Mouse (Mus musculus) adrenal gland, postnatal 36 days (tissue): ENCODE measurements at regions not wholly inside any gene's neighbourhood (a gene's known extent, or its start where the extent isn't known, plus 50 kb on each side); places are given as distances from the start of the nearest gene placed in this dataset.
A peak's percentile ranks its signal among the peaks of the same experiment; 100 is the strongest.

Source experiments
- DNase-seq, 2 experiments: peaks; one replicate each; pipeline ENCODE4 v3.0.0; 2021; ENCODE audit warnings: mixed read lengths in 1 of 2

DNA sequence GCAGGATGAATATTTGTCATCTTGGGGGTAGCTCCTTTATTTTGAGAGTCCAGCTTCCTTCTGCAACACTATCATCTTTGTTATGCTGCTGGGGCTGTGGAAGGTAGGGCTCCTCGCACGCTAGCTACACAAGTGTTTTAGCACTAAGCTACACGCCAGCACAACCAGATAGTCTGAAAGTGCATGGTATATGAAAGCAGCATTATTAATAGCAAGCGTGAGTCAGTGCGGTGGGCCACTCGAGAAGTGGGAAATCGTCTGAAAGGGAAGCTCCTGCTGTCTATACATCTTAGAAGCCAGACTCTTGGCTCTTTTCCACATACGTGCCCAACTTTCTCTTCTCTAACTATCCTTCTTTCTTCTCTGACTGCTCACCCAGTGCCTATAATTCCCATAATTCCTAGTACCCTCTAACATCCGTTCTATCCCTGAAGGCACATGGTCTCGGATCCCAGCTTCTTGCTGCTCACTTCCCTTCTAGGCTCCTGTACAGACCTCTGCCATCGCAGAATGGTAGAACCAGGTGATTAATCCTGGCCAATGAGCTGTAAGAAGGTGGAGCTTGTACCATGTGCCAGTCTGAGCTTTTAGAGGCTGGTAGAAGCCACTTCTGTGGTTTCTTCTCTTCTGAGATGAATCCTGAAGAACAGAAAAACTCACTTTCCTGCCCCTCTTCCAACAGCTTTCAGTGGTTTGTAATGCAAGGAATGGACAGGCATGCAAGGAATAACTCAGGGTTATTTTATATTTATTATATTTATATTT is 55.5 kb downstream of the E030025P04Rik start:
- no peak for DNase-seq

DNA sequence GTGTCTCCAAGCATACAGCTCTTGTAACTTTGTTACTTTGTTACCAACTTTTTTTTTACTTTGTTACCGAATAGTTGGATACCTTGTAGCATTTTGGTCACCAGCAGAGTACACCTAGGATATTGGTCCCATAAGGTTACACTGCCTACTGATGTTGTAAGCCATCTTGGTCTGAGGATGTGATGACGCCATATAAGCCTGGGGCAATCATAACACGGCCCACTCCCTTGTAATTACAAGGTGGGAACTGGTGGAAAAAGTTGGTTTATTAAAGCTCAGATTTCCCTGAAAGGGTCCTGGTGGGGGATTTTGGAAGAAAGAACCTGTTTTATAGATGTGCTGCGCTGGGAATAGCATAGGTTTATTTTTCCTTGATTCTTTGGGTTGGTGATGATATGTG is 62.2 kb downstream of the E030025P04Rik start:
- DNase-seq, result no peak

DNA sequence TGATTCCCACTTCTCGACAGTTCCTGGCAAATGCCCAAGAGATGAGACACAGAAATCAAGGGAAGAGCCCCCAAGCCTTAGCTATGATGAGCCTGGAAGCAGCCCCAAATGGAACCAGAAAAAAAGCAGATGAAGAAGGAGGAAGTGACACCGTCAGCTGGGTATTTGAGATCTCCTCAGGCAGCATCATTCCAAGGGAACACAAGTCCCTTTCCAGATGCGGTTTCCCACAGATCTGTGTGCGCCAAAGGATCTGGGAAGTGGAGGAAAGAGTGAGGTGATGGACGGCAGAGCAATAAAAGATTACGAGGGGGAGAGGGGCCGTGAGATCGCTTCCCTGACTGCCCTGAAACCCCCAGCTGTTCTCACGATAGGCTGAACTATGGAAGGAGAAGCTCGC is 62.7 kb downstream of the E030025P04Rik start:
- DNase-seq, result no peak

DNA sequence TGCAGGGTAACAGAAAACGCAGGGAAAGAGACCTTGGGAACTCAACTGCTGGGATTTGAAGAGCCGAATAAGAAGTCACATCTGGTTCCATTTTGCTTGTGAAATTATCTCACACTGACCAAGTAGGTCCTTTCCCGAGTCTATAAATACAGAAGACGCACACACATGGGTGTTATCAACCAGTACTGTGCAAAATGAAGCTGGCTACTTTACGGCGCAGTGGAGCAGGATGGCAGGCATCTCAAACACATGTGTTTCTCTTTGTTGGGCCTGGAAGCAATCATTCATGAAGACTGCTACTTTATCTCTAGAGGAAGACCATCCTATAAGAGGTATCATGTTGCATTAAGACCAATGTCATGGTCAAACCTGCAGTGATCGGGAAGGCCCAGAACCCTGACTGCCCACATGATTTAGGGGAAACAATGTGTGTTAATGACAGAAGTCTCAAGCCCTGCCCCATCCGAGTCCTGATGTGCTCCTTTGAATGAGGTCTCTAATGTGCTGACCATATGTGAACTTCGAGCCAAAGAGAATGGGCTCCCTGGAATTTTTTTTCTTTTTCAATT is 63.2 kb downstream of the E030025P04Rik start:
- DNase-seq, result no peak

DNA sequence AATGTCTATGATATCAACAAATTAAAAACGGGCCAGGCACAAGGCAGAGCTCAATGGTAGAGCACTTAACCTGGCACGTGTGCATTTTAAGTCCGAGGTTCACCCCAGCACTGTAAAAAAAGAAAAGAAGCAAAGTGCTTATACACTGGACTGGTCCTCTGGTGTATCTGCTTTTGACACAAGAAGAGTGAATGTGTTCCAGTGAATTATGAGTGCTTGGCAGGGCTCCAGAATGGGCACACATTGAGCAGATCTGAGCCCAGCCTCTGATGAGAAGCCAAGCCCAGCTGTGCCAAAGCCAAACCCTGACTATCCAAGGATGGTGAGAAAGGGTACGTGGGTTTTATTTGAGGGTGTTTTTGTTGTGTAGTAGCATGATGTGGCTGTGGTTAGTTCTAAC is 64.7 kb downstream of the E030025P04Rik start:
- DNase-seq, result peak; percentile 62 to 81

DNA sequence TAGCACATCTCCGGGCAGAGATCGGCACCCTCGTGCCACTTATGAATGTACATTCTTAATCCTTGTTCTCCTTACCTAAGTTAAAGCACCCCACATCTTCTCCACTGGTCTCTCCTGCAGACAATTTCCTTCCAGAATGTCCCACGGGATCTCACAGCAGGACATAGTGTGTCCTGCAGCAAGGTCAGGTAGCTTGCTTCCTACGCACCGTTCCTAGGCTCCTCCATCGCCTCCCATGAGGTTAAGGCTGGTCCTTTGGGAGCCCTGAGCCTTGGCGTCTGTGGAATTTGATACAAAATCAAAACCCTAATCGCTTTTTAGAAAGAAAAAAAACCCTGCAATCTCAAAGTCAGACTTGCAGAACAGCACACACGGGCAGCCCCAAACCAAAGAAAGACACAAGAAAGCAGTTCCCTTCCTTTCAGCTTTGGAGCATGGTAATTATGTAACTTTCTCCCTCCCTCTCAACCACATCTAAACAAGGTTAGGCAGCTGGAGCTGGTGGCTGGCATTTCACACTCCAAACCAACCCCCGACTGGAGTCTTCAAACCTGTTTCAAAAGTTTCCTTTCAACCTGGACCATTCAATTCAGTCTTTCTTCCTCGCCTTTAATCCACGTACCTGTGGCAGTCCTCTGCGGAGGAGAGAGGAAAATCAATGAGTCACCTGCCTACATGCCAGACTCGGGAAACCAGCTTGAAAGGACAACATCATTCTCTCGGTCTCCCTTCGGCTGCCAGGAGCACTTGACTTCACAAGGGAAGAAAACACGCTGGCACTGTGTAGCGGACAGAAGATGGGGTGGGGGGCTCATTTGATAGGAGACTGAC is 67.4 kb downstream of the E030025P04Rik start:
- no peak for DNase-seq

DNA sequence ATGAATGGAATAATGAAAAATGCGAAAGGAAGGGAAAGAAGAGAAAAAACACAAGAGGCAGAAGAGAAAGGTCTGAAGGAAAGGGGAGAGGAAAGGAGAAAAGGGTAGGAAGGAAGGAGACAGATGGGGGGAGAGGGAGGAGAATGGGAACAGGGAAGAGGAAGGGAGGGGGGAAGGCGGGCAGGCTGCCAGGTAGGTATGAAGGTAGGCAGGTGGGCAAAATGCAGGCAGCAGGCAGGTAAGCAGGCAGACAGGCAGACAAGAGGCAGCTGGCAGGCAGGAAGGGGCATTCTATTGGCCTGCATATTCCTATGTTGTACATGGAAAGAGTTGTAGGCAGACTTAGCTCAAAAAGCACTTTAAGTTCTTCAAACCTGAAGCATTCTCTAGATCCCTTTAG is 72.8 kb downstream of the E030025P04Rik start:
- DNase-seq, result no peak

DNA sequence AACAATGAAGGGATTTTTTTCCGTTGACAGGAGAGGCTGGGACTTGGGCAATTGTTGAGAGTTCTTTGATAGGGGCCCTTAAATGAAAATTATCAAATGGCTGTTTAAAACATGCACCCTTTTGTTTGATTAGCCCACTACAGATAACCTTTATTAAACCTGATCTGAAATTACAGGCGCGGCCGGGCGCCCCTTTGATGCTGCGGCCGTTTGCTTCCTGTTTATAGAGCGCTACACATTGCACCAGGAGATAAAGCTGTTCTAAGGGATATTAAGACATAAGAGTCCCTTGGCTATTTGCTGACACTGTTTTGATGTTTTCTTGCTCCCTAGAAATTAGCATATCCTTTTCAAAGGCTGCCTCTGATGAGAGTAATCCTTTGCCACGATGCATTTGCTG is 73.8 kb downstream of the E030025P04Rik start:
- DNase-seq, result no peak

DNA sequence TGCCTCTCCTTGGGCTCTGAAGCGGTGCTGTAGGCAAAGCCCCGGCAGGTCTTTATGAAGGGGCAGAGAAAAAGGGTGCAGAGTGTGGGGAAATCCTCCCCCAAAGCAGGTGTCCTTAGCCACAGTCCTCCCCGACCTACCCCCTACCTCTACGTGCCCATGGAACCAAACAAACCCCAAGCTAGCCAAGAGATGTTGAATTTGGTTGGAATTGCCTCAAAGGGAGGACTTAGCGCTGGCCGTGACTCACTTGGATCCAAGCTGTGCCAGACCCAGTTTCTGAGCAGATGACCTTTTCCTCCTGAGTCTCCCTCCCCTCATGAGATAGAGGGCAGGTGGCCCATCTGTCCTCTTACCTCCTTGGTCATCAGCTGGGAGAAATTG is 74.9 kb downstream of the E030025P04Rik start:
- peak; percentile 72 to 76 for DNase-seq

DNA sequence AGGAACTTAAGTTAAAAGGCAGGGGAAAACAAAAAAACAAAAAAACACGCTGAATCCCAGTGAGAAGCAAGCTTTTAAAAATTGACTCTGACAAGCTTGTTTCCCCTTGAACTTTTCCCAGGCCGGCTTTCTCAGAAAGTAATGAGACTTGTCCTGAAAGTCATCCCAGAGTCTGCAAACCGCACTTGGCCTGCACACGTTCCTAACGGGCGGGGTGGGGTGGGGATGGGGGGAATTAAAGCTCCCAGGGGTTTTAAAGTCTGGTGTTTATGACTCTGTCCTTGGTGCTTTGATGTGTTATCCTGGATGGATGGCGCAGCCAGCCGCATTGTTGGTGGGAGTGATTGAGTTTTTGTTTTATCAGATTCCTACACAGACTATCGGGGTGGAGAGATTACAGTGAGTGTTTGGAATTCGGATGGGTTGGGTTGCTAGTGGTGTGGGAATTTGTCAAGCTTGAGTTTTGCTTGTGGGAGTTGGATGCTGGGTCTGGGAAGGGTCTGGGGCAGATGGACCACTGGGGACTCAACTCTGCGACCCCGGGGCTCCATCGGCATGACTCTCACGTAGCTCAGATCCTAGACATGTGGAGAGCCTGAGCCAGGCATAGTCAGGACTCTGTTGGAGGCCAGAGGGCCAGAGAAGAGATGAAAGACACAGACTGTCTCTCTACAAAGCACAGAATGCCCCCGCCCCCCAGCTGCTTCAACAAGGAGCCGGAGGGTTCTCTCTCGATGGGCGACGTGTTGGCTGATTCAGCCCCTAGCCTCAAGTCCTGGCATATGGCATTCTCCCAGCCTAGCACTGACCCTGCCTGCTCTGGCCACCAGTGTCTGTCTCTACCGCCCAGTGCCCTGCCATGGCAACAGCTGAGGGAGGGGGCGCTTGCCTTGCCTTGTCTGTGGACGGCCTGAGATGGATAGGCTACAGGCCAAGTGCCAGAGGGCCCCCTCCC is 75.5 kb downstream of the E030025P04Rik start:
- DNase-seq, result peak; percentile 58 to 60

DNA sequence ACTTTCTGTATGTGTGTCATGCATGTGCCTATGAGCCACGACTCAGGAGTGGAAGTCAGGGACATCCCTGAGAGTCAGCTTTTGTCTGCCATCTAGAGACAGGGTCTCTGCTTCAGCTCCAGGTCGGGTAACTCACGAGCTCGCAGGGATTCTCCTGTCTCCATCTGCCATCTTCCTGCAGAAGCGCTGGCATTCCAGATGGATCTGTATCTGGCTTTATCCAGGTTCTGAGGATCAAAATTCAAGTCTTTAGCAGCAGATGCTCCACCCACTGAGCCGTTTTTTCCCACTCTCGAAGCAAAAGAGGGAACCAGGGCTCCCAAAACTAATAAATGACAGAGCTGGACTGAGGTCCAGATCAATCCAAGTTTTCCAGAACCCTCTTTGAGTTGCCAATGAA is 76.4 kb downstream of the E030025P04Rik start:
- DNase-seq, result peak in 1 of 2 experiments; percentile 23

DNA sequence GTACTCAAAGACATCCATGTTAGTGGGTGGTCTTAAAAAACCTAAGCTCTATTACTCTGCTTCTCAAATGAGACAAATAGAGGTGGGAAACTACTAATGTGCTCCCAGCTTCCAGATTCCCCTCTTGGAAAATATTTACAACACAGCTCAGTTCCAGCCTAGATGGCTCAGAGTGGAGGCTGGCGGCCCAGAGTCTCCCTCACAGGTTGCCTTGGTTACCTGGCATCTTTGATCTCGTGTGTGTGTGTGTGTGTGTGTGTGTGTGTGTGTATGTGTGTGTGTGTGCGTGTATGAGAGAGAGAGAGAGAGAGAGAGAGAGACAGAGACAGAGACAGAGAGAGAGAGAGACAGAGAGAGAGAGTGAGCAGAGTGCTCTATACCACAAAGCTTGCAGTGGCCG is 82.2 kb downstream of the E030025P04Rik start:
- no peak for DNase-seq

DNA sequence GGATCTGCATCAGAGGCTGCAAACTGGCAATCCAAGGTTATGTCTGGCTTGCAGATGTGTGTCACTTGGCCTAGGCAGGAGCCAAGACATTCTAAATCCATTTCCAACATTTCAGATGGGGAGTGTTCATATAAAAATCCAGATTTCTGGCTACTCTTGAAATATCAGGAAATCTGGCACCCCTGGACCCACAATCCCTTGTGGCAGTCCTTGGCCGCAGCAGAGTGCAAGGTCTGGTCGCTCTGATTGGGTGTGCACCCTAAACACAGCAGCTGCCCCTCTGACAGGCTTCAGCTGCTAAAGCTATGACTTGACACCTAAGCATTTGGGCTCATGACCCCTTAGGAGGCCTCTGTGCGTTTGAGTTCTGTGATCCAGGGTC is 83.7 kb downstream of the E030025P04Rik start:
- DNase-seq, result peak; percentile 36 to 44

DNA sequence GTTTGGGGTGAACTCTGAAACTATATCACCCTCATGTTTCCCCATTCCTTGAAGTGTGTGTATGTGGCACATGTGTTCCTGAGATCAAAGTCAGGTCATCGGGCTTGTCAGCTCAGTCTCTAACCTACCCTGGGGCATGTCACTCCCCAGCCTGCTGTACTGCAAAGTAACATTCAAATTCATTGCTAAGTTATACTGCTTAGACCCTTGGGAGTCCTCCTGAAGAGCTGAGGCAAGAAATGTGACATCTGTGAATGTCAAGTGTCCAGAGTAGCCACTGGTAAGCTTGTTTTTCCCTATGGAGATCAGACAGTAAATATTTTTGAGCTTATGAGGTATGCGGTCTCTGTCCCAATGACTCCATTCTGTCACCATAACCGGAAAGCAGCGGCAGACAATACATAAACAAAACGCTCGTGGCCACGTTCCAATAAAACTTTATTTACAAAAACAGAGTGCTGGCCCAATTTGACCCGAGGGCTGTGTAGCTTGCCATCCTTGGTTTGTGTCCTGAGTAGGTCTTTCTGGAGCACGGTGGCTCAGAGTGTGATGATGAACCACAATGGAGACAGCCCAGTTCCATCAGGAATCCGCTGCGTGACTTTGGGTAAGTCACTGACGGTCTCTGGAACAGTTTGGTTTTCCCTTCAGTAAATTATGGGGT is 84.2 kb downstream of the E030025P04Rik start:
- no peak for DNase-seq

DNA sequence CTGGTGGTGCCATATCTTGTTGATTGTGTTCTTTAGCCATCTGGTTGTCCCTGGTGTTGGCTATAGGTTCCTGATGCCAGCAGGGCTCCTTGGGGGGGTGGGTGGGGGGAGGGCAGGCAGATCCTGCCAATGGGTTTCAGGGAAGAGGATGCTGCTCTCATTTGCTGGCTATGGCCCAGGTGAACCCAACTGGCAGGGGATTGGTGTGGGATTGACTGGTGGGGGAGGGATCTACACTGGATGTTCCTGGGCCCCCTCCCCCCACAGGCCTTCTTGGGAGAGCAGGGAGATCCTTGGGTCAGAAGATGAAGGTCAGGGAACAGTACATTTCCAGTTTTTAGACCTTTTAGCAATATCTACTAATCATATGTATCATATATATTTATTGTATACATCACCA is 86.1 kb downstream of the E030025P04Rik start:
- DNase-seq, result no peak

DNA sequence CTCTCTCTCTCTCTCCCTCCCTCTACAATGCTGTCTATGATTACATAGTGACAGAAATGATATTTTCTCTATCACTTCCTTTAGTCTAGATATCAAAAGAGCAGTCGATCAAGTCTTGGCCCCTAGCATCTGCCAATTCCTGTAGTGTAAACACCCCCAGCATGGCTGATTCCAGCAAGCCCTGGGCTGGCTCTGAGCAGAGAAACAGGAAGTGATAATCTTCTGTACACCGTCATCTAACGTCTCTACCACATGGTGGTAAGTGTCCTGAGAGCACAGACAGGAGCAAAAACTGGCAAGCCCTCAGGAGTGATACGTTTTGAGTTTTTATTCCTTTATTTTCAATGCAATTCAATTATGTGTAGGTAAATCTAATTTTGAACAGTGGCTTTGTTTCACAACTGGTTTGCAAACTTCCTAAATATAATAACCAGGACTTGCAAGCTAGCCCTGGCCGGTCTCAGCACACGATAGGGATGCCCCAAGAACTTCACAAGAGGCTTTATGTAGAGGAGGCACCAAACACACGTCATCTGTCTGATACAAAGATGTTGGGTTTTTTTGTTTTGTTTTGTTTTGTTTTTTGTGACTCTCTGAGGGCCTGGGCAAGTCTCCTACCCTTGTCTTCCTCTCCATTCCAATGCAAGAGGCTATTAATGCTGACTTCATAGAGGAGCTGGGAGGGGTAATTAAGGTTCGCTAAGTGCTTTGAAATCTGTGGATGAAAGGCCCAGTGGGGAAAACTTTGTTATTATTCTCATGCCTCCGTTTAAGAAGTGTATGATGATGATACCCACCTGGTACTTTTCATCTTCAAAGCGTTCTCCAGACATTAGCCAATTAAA is 95.7 kb downstream of the E030025P04Rik start:
- DNase-seq, result no peak

DNA sequence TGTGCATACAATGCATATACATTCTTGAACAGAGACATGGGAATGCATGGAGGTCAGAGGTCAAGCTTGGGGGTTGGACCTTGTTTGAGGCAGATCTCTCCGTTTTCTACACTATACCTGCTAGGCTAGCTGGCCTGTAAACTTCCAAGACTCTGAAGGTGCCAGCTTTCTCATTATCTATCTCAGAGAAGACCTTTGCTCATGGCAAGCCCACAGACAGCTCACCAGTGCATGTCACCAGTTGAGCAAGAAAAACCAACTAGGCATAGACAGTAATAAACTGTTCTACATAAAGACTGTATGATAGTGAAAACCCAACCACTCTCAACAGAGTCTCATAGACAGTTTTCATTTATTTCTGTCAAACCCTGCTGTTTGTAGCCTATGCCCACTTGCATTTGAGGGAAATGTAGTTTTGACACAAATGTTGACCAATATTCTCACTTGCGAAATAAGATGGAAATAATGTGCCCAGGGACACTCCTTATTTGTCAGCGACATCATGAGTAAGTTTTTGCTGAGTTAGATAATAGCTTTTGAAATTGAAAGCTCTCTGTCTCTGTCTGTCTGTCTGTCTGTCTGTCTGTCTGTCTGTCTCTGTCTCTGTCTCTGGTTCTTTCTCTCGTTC is 96.6 kb downstream of the E030025P04Rik start:
- no peak for DNase-seq

DNA sequence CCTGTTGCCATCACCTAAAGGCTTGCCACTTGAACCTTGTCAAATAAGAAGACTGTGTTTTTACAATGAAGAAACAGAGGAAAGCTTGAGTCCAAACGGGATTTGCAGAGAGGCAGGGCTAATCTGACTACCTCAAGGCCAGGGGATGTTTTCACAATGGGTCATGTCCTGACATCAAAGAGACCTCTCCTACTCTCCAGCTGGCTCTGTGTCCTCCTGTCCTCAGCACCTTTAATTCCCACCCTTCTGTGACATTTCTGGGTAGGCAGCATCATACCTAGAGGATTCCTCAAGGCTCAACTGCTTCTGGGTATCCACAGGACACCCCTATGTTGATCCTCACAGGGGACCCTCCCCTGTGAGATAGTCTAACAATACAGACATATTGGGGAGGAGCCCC is 97.7 kb downstream of the E030025P04Rik start:
- DNase-seq, result no peak

DNA sequence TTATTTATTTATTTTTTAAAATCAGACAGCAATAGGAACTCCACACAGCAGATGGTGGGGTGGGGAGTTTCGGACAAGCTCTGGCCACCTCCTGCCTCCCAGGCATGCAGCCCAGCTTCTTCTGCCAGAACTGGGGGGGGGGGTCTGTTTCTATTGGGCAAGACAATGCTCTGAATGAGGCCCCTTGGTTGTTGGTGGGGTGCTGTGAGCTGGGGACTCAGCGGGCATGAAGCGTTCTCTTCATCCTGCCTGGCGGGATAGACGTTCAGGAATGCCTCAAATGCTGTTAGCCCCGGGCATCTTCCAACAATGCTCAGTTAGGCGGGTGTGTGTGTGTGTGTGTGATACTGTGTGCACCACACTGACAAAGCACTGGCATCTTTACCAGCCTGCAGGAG is 103.7 kb downstream of the E030025P04Rik start:
- no peak for DNase-seq
